Mouse (Mus musculus) lung, embryonic 14.5 days (tissue): Measurements from ENCODE around the gene Pdcl2. TPM values are rescaled to one million over a fixed set of nuclear protein-coding genes. Genes with fewer than 3 reads are reported as not detected.

ENCODE experiments used
- ATAC-seq: fragments of 200-750 bp; cut with Nextera tagmentation; 2 replicates; pipeline ENCODE4 v1.8.0; 2017; ENCODE audit warnings: mild to moderate bottlenecking, moderate TSS enrichment, moderate library complexity; ENCODE audit not compliant: insufficient read depth
- DNase-seq: peaks from one replicate; pipeline ENCODE4 v3.0.0-alpha.2; 2015
- H3K27ac ChIP-seq: fragments of 300-500 bp; sonication (generic); 2 replicates; pipeline ENCODE4 v1.5.1; 2014; ENCODE audit warnings: low read depth, mild to moderate bottlenecking, moderate library complexity
- H3K27me3 ChIP-seq: fragments of 300-500 bp; sonication (generic); 2 replicates; pipeline ENCODE4 v1.6.1; 2014; ENCODE audit warnings: low read length, control low read depth; ENCODE audit not compliant: insufficient read depth
- H3K36me3 ChIP-seq: fragments of 300-500 bp; sonication (generic); 2 replicates; pipeline ENCODE4 v1.6.1; 2014; ENCODE audit warnings: control low read depth; ENCODE audit not compliant: insufficient read depth
- H3K4me1 ChIP-seq: fragments of 300-500 bp; sonication (generic); 2 replicates; pipeline ENCODE4 v1.6.1; 2014; ENCODE audit warnings: antibody characterized with exemption, control low read depth; ENCODE audit not compliant: insufficient read depth
- H3K4me2 ChIP-seq: fragments of 300-500 bp; sonication (generic); 2 replicates; pipeline ENCODE4 v1.6.1; 2014; ENCODE audit warnings: mild to moderate bottlenecking
- H3K4me3 ChIP-seq: fragments of 300-500 bp; sonication (generic); 2 replicates; pipeline ENCODE4 v1.5.1; 2014; ENCODE audit warnings: low read depth, low read length
- H3K9ac ChIP-seq: fragments of 300-500 bp; sonication (generic); 2 replicates; pipeline ENCODE4 v1.6.1; 2014
- H3K9me3 ChIP-seq: fragments of 300-500 bp; sonication (generic); 2 replicates; pipeline ENCODE4 v1.6.1; 2016; ENCODE audit warnings: low read depth, low read length, control low read depth
- CTCF ChIP-seq: IDR thresholded peaks from 2 replicates; pipeline ENCODE4 v1.5.1; 2016; ENCODE audit warnings: antibody characterized with exemption, low read depth
- WGBS: fragments of 180-500 bp; shearing (Covaris S2); extraction: QIAGEN DNeasy Blood & Tissue Kit; methylation state at CpG from one replicate; pipeline ENCODE4 v1.1.7; 2014; 5-methylcytosine and 5-hydroxymethylcytosine counted together
- polyA plus RNA-seq: library from polyadenylated mRNA; unstranded; fragments of >200 nt; fragmentation: Nextera tagmentation; extraction: Ambion mirVana; gene quantifications from 2 replicates; pipeline ENCODE4 v1.2.1, GENCODE M21; 2014

The Pdcl2 gene
- polyA plus RNA-seq, 1 experiment from 2014 or later = not detected

DNA sequence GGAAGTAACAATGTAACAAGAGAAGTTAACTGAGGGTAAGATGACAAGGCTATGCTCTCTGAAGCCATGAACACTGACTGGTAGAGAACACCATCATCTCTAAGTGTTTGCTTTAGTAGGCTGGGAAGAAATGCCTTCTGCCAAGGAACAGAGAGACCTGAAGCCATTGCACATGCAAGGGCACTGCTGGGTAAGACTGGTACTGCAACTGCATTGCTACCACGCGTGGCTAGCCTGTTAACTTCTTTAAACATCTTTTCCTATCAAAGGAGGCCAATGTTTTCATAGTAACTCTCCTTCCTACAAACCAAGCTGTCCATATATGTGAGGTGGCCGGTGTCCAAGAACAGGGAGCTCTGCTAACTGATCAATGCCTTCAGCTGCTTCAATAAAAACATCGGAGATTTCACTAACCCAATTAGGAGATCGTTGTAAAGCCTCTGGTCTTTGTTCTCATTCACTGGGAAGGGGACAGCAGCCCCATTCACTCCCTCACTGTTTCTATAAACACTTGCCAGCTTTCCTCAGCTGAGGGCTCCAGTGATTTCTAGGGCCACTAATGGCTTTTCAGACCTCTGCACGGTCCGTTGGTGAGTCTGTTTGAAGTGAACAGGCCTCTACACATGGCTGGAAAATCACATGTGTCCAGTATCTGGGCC lies 21.1 kb upstream of the Pdcl2 start:
- Histone ChIP-seq H3K27me3 (no peaks in the 10 kb centered on the region), H3K36me3 (no peaks in the 10 kb centered on the region), H3K4me1 (no peaks in the 10 kb centered on the region), H3K4me2 (no peak overlapping the region), H3K4me3 (no peak overlapping the region), H3K9me3 (no peaks in the 10 kb centered on the region), H3K9ac (no peak overlapping the region), H3K27ac (no peak overlapping the region)
- DNase-seq = no peak
- TF ChIP-seq CTCF = peak; percentile 25; the same call in 1 of the 2 replicates
- WGBS = 61% methylated on average over 7 of the region's 7 CpGs
- ATAC-seq = no peak

DNA sequence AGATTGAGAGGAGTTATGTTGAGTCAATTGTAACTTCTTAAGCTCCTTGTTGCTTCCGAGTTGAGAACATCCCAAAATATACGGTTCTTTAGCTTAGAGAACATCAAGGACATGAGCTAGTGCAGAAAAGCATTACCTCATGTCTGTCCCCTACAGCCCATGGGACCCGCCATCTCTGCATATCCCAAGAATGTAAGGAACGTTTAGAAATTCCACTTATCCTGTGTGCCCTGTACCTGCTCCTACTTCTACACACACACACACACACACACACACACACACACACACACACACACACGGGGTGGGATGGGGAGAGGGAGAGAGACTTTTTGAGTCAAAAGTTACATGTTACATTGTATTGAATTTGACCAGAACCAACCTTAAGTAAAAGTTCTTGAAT lies 20.6 kb upstream of the Pdcl2 start:
- no peaks in the 10 kb centered on the region for H3K27me3 ChIP-seq
- no peaks in the 10 kb centered on the region for H3K9me3 ChIP-seq
- H3K36me3 ChIP-seq = no peaks in the 10 kb centered on the region
- no peak overlapping the region for H3K27ac ChIP-seq
- ATAC-seq (no peak; the same call in 1 of the 2 replicates), DNase-seq (no peak)
- WGBS = 67% methylated on average over 5 of the region's 5 CpGs
- H3K4me3 ChIP-seq = no peak overlapping the region
- H3K4me1 ChIP-seq = no peaks in the 10 kb centered on the region
- TF ChIP-seq CTCF = no peak
- H3K9ac ChIP-seq = no peak overlapping the region
- H3K4me2 ChIP-seq = no peak overlapping the region

DNA sequence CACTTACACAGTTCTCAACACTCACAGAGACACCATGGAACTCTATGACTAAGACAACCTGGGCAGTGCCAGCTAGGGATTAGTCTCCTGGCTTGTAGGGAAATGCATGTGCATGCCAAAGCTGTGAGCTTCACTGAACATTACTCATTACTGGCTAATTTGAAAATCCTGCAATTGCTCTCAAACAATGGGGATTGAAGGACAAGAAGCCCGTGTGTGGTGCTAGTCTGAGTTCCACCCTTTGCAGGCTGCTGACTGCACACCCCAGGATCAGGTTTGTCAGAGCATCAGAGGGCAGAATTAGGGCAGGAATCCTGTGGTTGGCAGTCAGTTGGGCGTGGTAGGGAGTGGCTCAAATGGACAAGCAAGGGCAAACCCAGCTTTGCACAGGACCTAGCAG lies 15.2 kb upstream of the Pdcl2 start:
- Histone ChIP-seq H3K9ac (no peak overlapping the region), H3K36me3 (no peaks in the 10 kb centered on the region), H3K4me2 (no peak overlapping the region), H3K9me3 (no peaks in the 10 kb centered on the region), H3K27ac (no peak overlapping the region), H3K27me3 (no peaks in the 10 kb centered on the region), H3K4me1 (no peaks in the 10 kb centered on the region), H3K4me3 (no peak overlapping the region)
- DNase-seq (no peak), ATAC-seq (no peak)
- TF ChIP-seq CTCF = no peak
- 59% methylated on average over 2 of the region's 2 CpGs for WGBS

GRCm38 (mm10) chr5:76340931-76341330 lies 10.0 kb upstream of the Pdcl2 start:
- Histone ChIP-seq H3K27me3 (no peaks in the 10 kb centered on the region), H3K36me3 (no peaks in the 10 kb centered on the region), H3K4me3 (no peak overlapping the region), H3K4me1 (no peaks in the 10 kb centered on the region), H3K9ac (no peak overlapping the region), H3K4me2 (no peak overlapping the region), H3K9me3 (no peaks in the 10 kb centered on the region), H3K27ac (no peak overlapping the region)
- DNase-seq = no peak
- no peak for TF ChIP-seq CTCF
- no peak for ATAC-seq
- WGBS = 20% methylated on average over 2 of the region's 2 CpGs

DNA sequence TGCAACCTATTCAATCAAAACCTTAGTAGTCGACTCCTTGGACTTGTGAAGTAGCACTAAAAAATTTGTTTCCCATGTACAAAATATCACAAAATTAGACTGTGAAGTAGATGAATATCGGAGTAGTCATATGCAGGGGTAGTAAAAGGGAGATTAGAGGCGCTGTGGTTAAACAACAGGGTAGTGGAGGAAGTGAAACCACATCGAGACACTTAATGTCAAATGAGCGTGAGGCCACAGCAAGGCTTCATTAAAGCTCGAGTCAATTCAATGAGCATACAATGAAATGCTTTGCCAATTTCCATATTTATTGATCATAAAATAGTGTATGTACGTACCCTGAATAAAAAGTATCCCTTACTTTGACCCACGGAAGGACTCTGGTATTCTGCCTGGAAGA lies 6.1 kb upstream of the Pdcl2 start:
- no peak for ATAC-seq
- H3K27ac ChIP-seq = no peak overlapping the region
- WGBS = 79% methylated on average over 8 of the region's 8 CpGs

DNA sequence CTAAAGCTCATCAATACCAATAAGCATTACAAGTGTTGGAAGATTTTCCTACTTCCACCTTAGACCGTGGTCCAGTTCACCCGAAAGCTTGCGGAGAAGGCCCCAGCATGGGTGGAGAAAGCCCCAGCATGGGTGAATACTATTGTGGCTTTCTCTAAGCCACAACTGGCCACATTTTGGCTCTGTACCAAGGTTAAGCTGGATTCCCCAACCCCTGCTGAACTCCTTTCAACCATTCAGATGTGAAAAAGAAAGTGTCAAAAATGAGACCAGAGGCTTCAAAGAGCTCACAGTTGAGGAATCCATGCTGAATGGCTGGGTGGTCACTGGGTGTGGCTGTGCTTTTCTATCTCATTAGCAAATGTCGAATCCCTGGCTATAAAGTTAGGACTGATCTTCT lies 2.9 kb upstream of the Pdcl2 start:
- H3K9ac ChIP-seq = no peak overlapping the region
- no peak for ATAC-seq
- H3K27ac ChIP-seq = no peak overlapping the region
- H3K27me3 ChIP-seq = no peaks in the 10 kb centered on the region
- H3K9me3 ChIP-seq = no peaks in the 10 kb centered on the region
- no peak overlapping the region for H3K4me3 ChIP-seq
- 88% methylated on average over 4 of the region's 4 CpGs for WGBS
- no peaks in the 10 kb centered on the region for H3K4me1 ChIP-seq
- H3K4me2 ChIP-seq = no peak overlapping the region
- DNase-seq = no peak
- H3K36me3 ChIP-seq = no peaks in the 10 kb centered on the region
- TF ChIP-seq CTCF = no peak

More for the DNA sequence above, 6.1 kb upstream of the Pdcl2 start:
- no peaks in the 10 kb centered on the region for H3K9me3 ChIP-seq
- no peak overlapping the region for H3K4me2 ChIP-seq
- no peak for TF ChIP-seq CTCF
- no peaks in the 10 kb centered on the region for H3K36me3 ChIP-seq
- no peaks in the 10 kb centered on the region for H3K4me1 ChIP-seq
- H3K9ac ChIP-seq = no peak overlapping the region
- H3K27me3 ChIP-seq = no peaks in the 10 kb centered on the region
- no peak for DNase-seq
- H3K4me3 ChIP-seq = no peak overlapping the region

- ATAC-seq (no peak), DNase-seq (no peak)
- Histone ChIP-seq H3K4me1 (no peaks in the 10 kb centered on the region), H3K9me3 (no peaks in the 10 kb centered on the region), H3K4me3 (no peak overlapping the region), H3K27ac (no peak overlapping the region), H3K36me3 (no peaks in the 10 kb centered on the region), H3K27me3 (no peaks in the 10 kb centered on the region), H3K9ac (no peak overlapping the region), H3K4me2 (no peak overlapping the region)
- TF ChIP-seq CTCF = no peak
- 69% methylated on average over 2 of the region's 2 CpGs for WGBS
These were observed 3.7 kb downstream of the Pdcl2 start for GRCm38 (mm10) chr5:76327296-76327695.

DNA sequence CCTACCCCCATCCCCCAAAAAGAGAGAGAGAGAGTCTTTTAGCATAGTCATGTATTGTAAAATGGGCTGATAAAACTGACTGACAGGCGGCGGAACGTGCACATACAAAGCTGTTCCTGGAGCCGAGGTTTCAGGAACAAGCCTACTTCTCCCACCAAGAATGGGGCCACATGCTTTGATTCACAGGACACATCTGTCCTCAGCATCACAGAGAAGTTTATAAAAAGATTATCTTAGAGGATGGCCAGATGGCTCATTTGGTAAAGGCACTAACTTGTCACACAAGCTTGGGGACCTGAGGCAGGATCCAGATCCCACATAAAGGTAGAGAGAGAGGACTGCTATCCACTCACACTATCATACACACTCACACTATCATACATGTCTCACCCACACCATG lies 5.8 kb downstream of the Pdcl2 start:
- no peak for DNase-seq
- Histone ChIP-seq H3K9ac (no peak overlapping the region), H3K4me3 (no peak overlapping the region), H3K27ac (no peak overlapping the region), H3K4me1 (no peaks in the 10 kb centered on the region), H3K9me3 (no peaks in the 10 kb centered on the region), H3K27me3 (no peaks in the 10 kb centered on the region), H3K4me2 (no peak overlapping the region), H3K36me3 (no peaks in the 10 kb centered on the region)
- 81% methylated on average over 4 of the region's 4 CpGs for WGBS
- no peak for TF ChIP-seq CTCF
- no peak for ATAC-seq
